Mouse (Mus musculus) heart, adult 2 months (tissue): ENCODE data around the gene Fnbp4.

Experiments
- CTCF ChIP-seq: fragments of 200-600 bp; IDR thresholded peaks from 2 replicates; pipeline ENCODE4 v1.8.1; 2022; ENCODE audit warnings: antibody characterized with exemption, mild to moderate bottlenecking, moderate library complexity
- EP300 ChIP-seq: fragments of 200-500 bp; IDR thresholded peaks from 2 replicates; pipeline ENCODE4 v1.6.1; 2011; ENCODE audit warnings: low read depth, low read length, control low read depth; ENCODE audit not compliant: insufficient read depth
- POLR2A ChIP-seq: fragments of 200-500 bp; IDR thresholded peaks from 2 replicates; pipeline ENCODE4 v1.6.1; 2011; ENCODE audit warnings: mild to moderate bottlenecking, low read depth, low read length, control low read depth; ENCODE audit not compliant: insufficient read depth

- TF ChIP-seq CTCF (no peak), POLR2A (no peak), EP300 (no peak)
Observed at GRCm38 (mm10) chr2:90781323-90781722, 36.2 kb downstream of the Fnbp4 start.
